Mouse (Mus musculus) kidney, adult 8-10 months (tissue): ENCODE results near the gene Zscan22.
"Not testable (repeated sequence)": the region's sequence is repeated elsewhere in the genome, so short reads cannot be mapped to it uniquely, and the experiment has no call there.

Source experiments
- DNase-seq, 2 experiments: peaks; one replicate each; pipeline ENCODE4 v3.0.0; 2022

The Zscan22 gene

GRCm38 (mm10) chr7:12897655-12898410 lies at the start of gene Zscan22:
TSS of gene Zscan22 (plus strand) at chr7:12897815.
- DNase-seq, result peak; percentile 94 to 95

GRCm38 (mm10) chr7:12874301-12874700 lies 23.3 kb upstream of the Zscan22 start:
- DNase-seq, result peak in 1 of 2 experiments; percentile 23

GRCm38 (mm10) chr7:12880036-12880435 lies 17.6 kb upstream of the Zscan22 start:
- DNase-seq, result no peak

- DNase-seq, result not testable (repeated sequence)
Observed at GRCm38 (mm10) chr7:12880497-12880896, 17.1 kb upstream of the Zscan22 start.

GRCm38 (mm10) chr7:12880911-12881660 lies 16.5 kb upstream of the Zscan22 start, which contains the start of gene Zfp128:
TSS of gene Zfp128 (plus strand) at chr7:12881177.
- peak; percentile 93 to 95 for DNase-seq

- no peak for DNase-seq
Observed at GRCm38 (mm10) chr7:12886563-12887266, 10.9 kb upstream of the Zscan22 start.

GRCm38 (mm10) chr7:12887585-12887984 lies 10.0 kb upstream of the Zscan22 start:
- DNase-seq, result no peak

GRCm38 (mm10) chr7:12890928-12891327 lies 6.7 kb upstream of the Zscan22 start:
- no peak for DNase-seq

- no peak for DNase-seq
Observed at GRCm38 (mm10) chr7:12891334-12891733, 6.3 kb upstream of the Zscan22 start.

- no peak for DNase-seq
Observed at GRCm38 (mm10) chr7:12901517-12901916, 3.9 kb downstream of the Zscan22 start.

- DNase-seq, result no peak
Observed at GRCm38 (mm10) chr7:12903623-12904022, 6.0 kb downstream of the Zscan22 start.

GRCm38 (mm10) chr7:12905146-12905545 lies 7.5 kb downstream of the Zscan22 start:
- DNase-seq, result no peak

GRCm38 (mm10) chr7:12909498-12909962 lies 11.9 kb downstream of the Zscan22 start:
- DNase-seq, result peak; percentile 55 to 82

- DNase-seq, result peak; percentile 51 to 53
Observed at GRCm38 (mm10) chr7:12910181-12910668, 12.6 kb downstream of the Zscan22 start.

- no peak for DNase-seq
Observed at GRCm38 (mm10) chr7:12913556-12913955, 15.9 kb downstream of the Zscan22 start.

GRCm38 (mm10) chr7:12920495-12920894 lies 22.9 kb downstream of the Zscan22 start:
- DNase-seq, result not testable (repeated sequence)

GRCm38 (mm10) chr7:12921318-12921704 lies 23.7 kb downstream of the Zscan22 start:
- DNase-seq, result no peak

- DNase-seq, result peak; percentile 99
Observed at GRCm38 (mm10) chr7:12921705-12922465, 24.3 kb downstream of the Zscan22 start, which contains the start of gene Rps5. TSS of gene Rps5 (plus strand) at chr7:12922290.

GRCm38 (mm10) chr7:12922729-12923128 lies 25.1 kb downstream of the Zscan22 start:
- no peak for DNase-seq

GRCm38 (mm10) chr7:12926316-12926715 lies 28.7 kb downstream of the Zscan22 start:
- no peak for DNase-seq

GRCm38 (mm10) chr7:12927191-12927680 lies 29.6 kb downstream of the Zscan22 start, which contains the start of gene Rnf225:
TSS of gene Rnf225 (plus strand) at chr7:12927416.
- peak; percentile 48 to 49 for DNase-seq
